Mouse (Mus musculus) E14TG2a.4 (cell line): Measurements from ENCODE around the gene Atf1.
A peak's percentile ranks its signal among the peaks of the same experiment; 100 is the strongest.

Experiments used
- H3K27me3 ChIP-seq: 2 replicates; pipeline ENCODE4 v1.6.1; 2014; ENCODE audit warnings: low read length, control low read depth; ENCODE audit not compliant: insufficient read depth
- H3K36me3 ChIP-seq: 2 replicates; pipeline ENCODE4 v1.6.1; 2014; ENCODE audit warnings: low read length, control low read depth; ENCODE audit not compliant: insufficient read depth
- H3K4me1 ChIP-seq: replicated peaks from 2 replicates; pipeline ENCODE4 v1.6.1; 2014; ENCODE audit warnings: low read depth, low read length, control low read depth
- H3K4me3 ChIP-seq: replicated peaks from 2 replicates; pipeline ENCODE4 v1.5.1; 2014; ENCODE audit warnings: mild to moderate bottlenecking, low read length
- H3K9me3 ChIP-seq: 2 replicates; pipeline ENCODE4 v1.6.1; 2014; ENCODE audit warnings: low read length, control low read depth
- CTCF ChIP-seq: conservative IDR thresholded peaks from 2 replicates; pipeline ENCODE4 v1.5.1; 2014; ENCODE audit warnings: low read length
- NANOG ChIP-seq: IDR thresholded peaks from 2 replicates; pipeline ENCODE4 v1.6.1; 2014; ENCODE audit warnings: borderline replicate concordance, low read length, mixed read lengths
- POU5F1 ChIP-seq: IDR thresholded peaks from 2 replicates; pipeline ENCODE4 v1.6.1; 2014; ENCODE audit warnings: low read length, borderline replicate concordance

Atf1 gene

GRCm38 (mm10) chr15:100276403-100276802 lies 48.8 kb downstream of the Atf1 start:
- no peaks in the 10 kb centered on the region for H3K27me3 ChIP-seq
- H3K9me3 ChIP-seq = peaks cover 13% of the 10 kb centered on the region
- no peak for TF ChIP-seq POU5F1
- no peak for TF ChIP-seq CTCF
- TF ChIP-seq NANOG = no peak

GRCm38 (mm10) chr15:100277586-100277985 lies 50.0 kb downstream of the Atf1 start:
- H3K27me3 ChIP-seq = no peaks in the 10 kb centered on the region
- H3K4me1 ChIP-seq = peaks cover 30% of the 10 kb centered on the region
- TF ChIP-seq POU5F1 = no peak
- no peak for TF ChIP-seq CTCF
- no peak for TF ChIP-seq NANOG

More at GRCm38 (mm10) chr15:100276403-100276802, 48.8 kb downstream of the Atf1 start:
- Histone ChIP-seq H3K4me3 (peak overlapping the region; percentile 45), H3K36me3 (peaks cover 21% of the 10 kb centered on the region), H3K4me1 (peaks cover 29% of the 10 kb centered on the region)

GRCm38 (mm10) chr15:100280626-100281025 lies 53.0 kb downstream of the Atf1 start, which contains the start of gene Tmprss12:
Gene Tmprss12 (plus strand): TSS chr15:100280837.
- H3K4me3 ChIP-seq = peak within 1 kb of the TSS; percentile 68
- peaks cover 41% of the 10 kb centered on the region for H3K4me1 ChIP-seq
- peaks cover 13% of the 10 kb centered on the region for H3K9me3 ChIP-seq
- no peaks in the 10 kb centered on the region for H3K27me3 ChIP-seq
- TF ChIP-seq NANOG = no peak
- TF ChIP-seq POU5F1 = no peak
- TF ChIP-seq CTCF = no peak
- H3K36me3 ChIP-seq = peaks cover 17% of the 10 kb centered on the region

More at GRCm38 (mm10) chr15:100277586-100277985, 50.0 kb downstream of the Atf1 start:
- Histone ChIP-seq H3K36me3 (peaks cover 21% of the 10 kb centered on the region), H3K4me3 (no peak overlapping the region), H3K9me3 (peaks cover 13% of the 10 kb centered on the region)

- Histone ChIP-seq H3K4me1 (peaks cover 50% of the 10 kb centered on the region), H3K4me3 (no peak overlapping the region), H3K27me3 (no peaks in the 10 kb centered on the region), H3K36me3 (no peaks in the 10 kb centered on the region), H3K9me3 (no peaks in the 10 kb centered on the region)
- TF ChIP-seq NANOG (no peak), POU5F1 (no peak), CTCF (no peak)
These were observed 61.4 kb downstream of the Atf1 start for GRCm38 (mm10) chr15:100288980-100289379.

- TF ChIP-seq NANOG (no peak), POU5F1 (no peak), CTCF (no peak)
- Histone ChIP-seq H3K27me3 (no peaks in the 10 kb centered on the region), H3K36me3 (no peaks in the 10 kb centered on the region), H3K4me3 (no peak overlapping the region), H3K4me1 (peaks cover 45% of the 10 kb centered on the region), H3K9me3 (no peaks in the 10 kb centered on the region)
These were observed 63.2 kb downstream of the Atf1 start for GRCm38 (mm10) chr15:100290858-100291257.

GRCm38 (mm10) chr15:100292326-100292725 lies 64.7 kb downstream of the Atf1 start:
- no peak overlapping the region for H3K4me3 ChIP-seq
- H3K27me3 ChIP-seq = no peaks in the 10 kb centered on the region
- peaks cover 44% of the 10 kb centered on the region for H3K4me1 ChIP-seq
- H3K36me3 ChIP-seq = no peaks in the 10 kb centered on the region
- no peak for TF ChIP-seq CTCF
- H3K9me3 ChIP-seq = no peaks in the 10 kb centered on the region

- Histone ChIP-seq H3K9me3 (peaks cover 5% of the 10 kb centered on the region), H3K4me1 (peaks cover 54% of the 10 kb centered on the region), H3K27me3 (no peaks in the 10 kb centered on the region), H3K4me3 (no peak overlapping the region), H3K36me3 (no peaks in the 10 kb centered on the region)
- no peak for TF ChIP-seq CTCF
- no peak for TF ChIP-seq NANOG
- no peak for TF ChIP-seq POU5F1
These were observed 70.2 kb downstream of the Atf1 start for GRCm38 (mm10) chr15:100297856-100298255.

- H3K27me3 ChIP-seq = no peaks in the 10 kb centered on the region
- peaks cover 5% of the 10 kb centered on the region for H3K9me3 ChIP-seq
- no peak for TF ChIP-seq NANOG
- TF ChIP-seq POU5F1 = no peak
- TF ChIP-seq CTCF = no peak
These were observed 72.9 kb downstream of the Atf1 start for GRCm38 (mm10) chr15:100300499-100300898.

GRCm38 (mm10) chr15:100301556-100301955 lies 73.9 kb downstream of the Atf1 start:
- Histone ChIP-seq H3K4me3 (peak overlapping the region; percentile 66), H3K27me3 (no peaks in the 10 kb centered on the region), H3K4me1 (peaks cover 67% of the 10 kb centered on the region), H3K36me3 (no peaks in the 10 kb centered on the region), H3K9me3 (peaks cover 5% of the 10 kb centered on the region)
- TF ChIP-seq CTCF = no peak
- TF ChIP-seq POU5F1 = no peak
- TF ChIP-seq NANOG = no peak

More at GRCm38 (mm10) chr15:100300499-100300898, 72.9 kb downstream of the Atf1 start:
- Histone ChIP-seq H3K4me3 (0 out of 2 replicates have a peak overlapping the region, but pooled peaks have one; percentile 2), H3K36me3 (no peaks in the 10 kb centered on the region), H3K4me1 (peaks cover 63% of the 10 kb centered on the region)
